Mouse (Mus musculus): Measurements from ENCODE around the gene Srrm2. TPM values are rescaled to one million over a fixed set of nuclear protein-coding genes. Genes with fewer than 3 reads are reported as not detected.

Srrm2 gene
- polyA plus RNA-seq, 1 experiment: 58.2 TPM

DNA sequence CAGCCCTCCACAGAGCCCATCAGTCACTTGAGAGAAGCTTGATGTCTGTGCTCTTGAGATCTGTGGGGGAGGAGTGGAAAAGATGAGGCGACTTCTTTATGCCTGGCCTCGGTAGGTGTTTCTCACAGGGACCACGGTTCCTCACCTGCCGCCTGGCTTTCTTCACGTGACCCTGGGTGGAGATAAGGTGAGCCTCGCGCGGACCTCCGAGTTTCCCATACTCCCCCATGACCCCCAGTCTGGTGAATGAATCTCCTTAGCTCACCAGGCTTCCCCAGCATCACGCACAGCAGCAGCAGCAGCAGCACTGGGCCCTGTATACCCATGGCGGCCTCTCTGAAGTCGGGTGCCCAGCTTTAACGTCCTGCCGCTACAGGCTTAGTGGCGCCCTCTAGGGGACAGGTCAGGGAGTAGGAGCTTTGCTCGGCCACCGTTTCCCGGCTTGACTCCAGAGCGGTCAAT, 53.5 kb downstream of the Srrm2 start, which contains the start of the genes Prss32 and Prss41:
TSS of gene Prss32 (plus strand) at position 44 of the 462 bp plus-strand sequence.
TSS of gene Prss41 (minus strand) at position 361 of the 462 bp plus-strand sequence.
- no peaks in the 10 kb centered on the region for H3K79me2 ChIP-seq (ENCODE audit: control insufficient read depth, insufficient read depth)
- no peaks in the 10 kb centered on the region for H3K27me3 ChIP-seq (ENCODE audit: control insufficient read depth, insufficient read depth, insufficient read length)
- no peak for TF ChIP-seq MYOG (IDR thresholded peaks at IDR 0.05; ENCODE audit: control insufficient read depth in 1 of 3, insufficient read depth in 1 of 3, insufficient read length in 2 of 3, low read depth in 2 of 3)
- no peak for TF ChIP-seq MYOD1 (IDR thresholded peaks at IDR 0.05; ENCODE audit: control insufficient read depth in 1 of 3, insufficient read length in 2 of 3, low read depth in 2 of 3)
- no peak for TF ChIP-seq REST (IDR thresholded peaks at IDR 0.05; ENCODE audit: insufficient read depth, insufficient read length)
- TF ChIP-seq TCF12 (IDR thresholded peaks at IDR 0.05; ENCODE audit: insufficient read depth, poor library complexity, severe bottlenecking): no peak
- TF ChIP-seq CEBPB (IDR thresholded peaks at IDR 0.05; ENCODE audit: insufficient read depth, poor library complexity, severe bottlenecking): no peak
- no peak for TF ChIP-seq TCF3 (IDR thresholded peaks at IDR 0.05; ENCODE audit: insufficient read length, low read depth)
- TF ChIP-seq POLR2A (IDR thresholded peaks at IDR 0.05; ENCODE audit: insufficient read length, low read depth): no peak
- no peak for TF ChIP-seq POLR2AphosphoS2 (IDR thresholded peaks at IDR 0.05; ENCODE audit: insufficient read length, low read depth)
- TF ChIP-seq USF1 (IDR thresholded peaks at IDR 0.05; ENCODE audit: low read depth): no peak
- no peaks in the 10 kb centered on the region for H3K36me3 ChIP-seq (ENCODE audit: control insufficient read depth, insufficient read depth)
- H3K4me2 ChIP-seq (ENCODE audit: low read depth): no peak within 1 kb of the TSS
- H3ac ChIP-seq (ENCODE audit: control insufficient read depth, insufficient read length): no peak within 1 kb of the TSS
- H3K4me3 ChIP-seq: no peak within 1 kb of the TSS

DNA sequence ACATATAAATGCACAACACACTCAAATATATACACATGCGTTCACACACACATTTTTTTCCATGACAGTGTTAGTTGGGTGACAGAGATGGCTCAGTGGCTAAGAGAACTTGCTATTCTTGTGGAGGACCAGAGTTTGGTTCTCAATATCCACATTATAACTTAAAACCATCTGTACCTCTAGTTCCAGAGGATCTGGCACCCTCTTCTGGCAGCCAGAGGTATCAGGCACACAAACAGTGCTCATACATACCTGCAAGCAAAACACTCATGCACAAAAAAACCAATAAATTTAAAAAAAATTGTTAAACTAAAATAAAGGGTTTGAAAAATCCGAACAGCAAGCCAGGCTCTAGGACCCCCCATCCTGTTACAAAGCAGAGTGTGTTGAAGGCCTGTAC, 59.7 kb downstream of the Srrm2 start:
- Histone ChIP-seq H3K27me3 (ENCODE audit: control insufficient read depth, insufficient read depth, insufficient read length) (no peaks in the 10 kb centered on the region), H3K36me3 (ENCODE audit: control insufficient read depth, insufficient read depth) (no peaks in the 10 kb centered on the region), H3K79me2 (ENCODE audit: control insufficient read depth, insufficient read depth) (no peaks in the 10 kb centered on the region), H3K4me3 (no peak overlapping the region), H3ac (ENCODE audit: control insufficient read depth, insufficient read length) (no peak overlapping the region), H3K4me2 (ENCODE audit: low read depth) (no peak overlapping the region)
- no peak for TF ChIP-seq POLR2AphosphoS2 (IDR thresholded peaks at IDR 0.05; ENCODE audit: insufficient read length, low read depth)
- no peak for TF ChIP-seq USF1 (IDR thresholded peaks at IDR 0.05; ENCODE audit: low read depth)
- TF ChIP-seq MAX (IDR thresholded peaks at IDR 0.05; ENCODE audit: low read depth): no peak
- no peak for TF ChIP-seq TCF3 (IDR thresholded peaks at IDR 0.05; ENCODE audit: insufficient read length, low read depth)

DNA sequence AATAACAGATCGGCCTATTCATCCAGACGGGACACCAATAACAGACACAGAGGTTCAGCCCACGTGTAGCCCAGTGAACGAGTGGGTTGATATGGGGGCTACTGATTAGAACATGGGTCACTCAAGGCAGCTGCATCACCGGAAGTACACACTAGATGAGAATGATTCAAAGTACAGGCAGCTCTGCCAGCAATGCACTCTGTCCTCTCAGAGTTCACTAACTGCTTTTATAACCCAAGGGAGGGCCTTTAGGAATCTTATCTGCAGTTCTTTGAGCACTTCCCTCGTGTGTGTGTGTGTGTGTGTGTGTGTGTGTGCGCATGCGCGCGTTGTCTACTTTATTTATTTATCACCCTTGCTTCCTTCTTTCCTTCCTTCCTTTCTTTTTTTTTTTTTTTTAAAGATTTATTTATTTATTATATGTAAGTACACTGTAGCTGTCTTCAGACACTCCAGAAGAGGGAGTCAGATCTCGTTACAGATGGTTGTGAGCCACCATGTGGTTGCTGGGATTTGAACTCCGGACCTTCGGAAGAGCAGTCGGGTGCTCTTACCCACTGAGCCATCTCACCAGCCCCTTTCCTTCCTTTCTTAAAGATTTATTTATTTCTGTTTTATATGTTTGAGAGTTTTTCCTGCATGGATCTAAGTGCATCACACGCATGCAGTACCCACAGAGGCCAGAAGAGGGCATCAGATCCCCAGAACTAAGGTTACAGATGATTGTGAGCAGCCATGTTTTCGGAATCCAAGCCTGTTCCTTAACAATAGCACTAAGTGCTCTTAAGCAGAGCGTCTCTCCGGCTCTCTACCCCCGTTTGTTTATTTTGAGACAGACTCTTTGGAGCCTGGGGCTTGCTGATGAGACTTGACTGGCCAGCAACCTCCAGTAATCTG, 60.8 kb downstream of the Srrm2 start:
- Histone ChIP-seq H3K36me3 (ENCODE audit: control insufficient read depth, insufficient read depth) (no peaks in the 10 kb centered on the region), H3ac (ENCODE audit: control insufficient read depth, insufficient read length) (no peak overlapping the region), H3K79me2 (ENCODE audit: control insufficient read depth, insufficient read depth) (no peaks in the 10 kb centered on the region), H3K4me3 (no peak overlapping the region), H3K4me2 (ENCODE audit: low read depth) (no peak overlapping the region), H3K27me3 (ENCODE audit: control insufficient read depth, insufficient read depth, insufficient read length) (no peaks in the 10 kb centered on the region)
- TF ChIP-seq USF1 (IDR thresholded peaks at IDR 0.05; ENCODE audit: low read depth) (no peak), MYOG (IDR thresholded peaks at IDR 0.05; ENCODE audit: control insufficient read depth in 1 of 3, insufficient read depth in 1 of 3, insufficient read length in 2 of 3, low read depth in 2 of 3) (no peak), MAX (IDR thresholded peaks at IDR 0.05; ENCODE audit: low read depth) (no peak), MYOD1 (IDR thresholded peaks at IDR 0.05; ENCODE audit: control insufficient read depth in 1 of 3, insufficient read length in 2 of 3, low read depth in 2 of 3) (no peak), SRF (IDR thresholded peaks at IDR 0.05; ENCODE audit: control insufficient read depth, insufficient read length, low read depth) (no peak)

DNA sequence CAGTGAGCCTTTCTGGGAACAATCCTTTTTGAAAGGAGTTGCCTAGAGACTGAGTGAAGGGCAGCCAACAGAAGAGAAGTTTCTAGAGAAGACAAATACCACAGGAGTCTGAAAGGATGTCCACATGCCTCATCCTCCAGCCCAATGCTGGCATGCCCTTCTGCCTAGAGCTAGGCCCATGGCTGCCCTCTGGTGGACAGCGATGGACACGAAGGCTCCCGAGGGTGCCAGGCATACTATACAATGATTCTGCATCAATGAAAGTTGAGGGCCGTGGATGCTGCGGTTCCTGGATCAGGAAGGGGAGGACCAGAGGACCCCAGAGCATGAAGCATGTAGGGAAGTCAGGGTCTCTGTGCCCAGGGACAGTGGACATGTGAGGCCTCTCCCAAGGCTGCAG, 63.0 kb downstream of the Srrm2 start:
- Histone ChIP-seq H3K79me2 (ENCODE audit: control insufficient read depth, insufficient read depth) (no peaks in the 10 kb centered on the region), H3K27me3 (ENCODE audit: control insufficient read depth, insufficient read depth, insufficient read length) (no peaks in the 10 kb centered on the region), H3K4me2 (ENCODE audit: low read depth) (no peak overlapping the region), H3ac (ENCODE audit: control insufficient read depth, insufficient read length) (no peak overlapping the region), H3K4me3 (no peak overlapping the region), H3K36me3 (ENCODE audit: control insufficient read depth, insufficient read depth) (no peaks in the 10 kb centered on the region)
- no peak for TF ChIP-seq MYOG (IDR thresholded peaks at IDR 0.05; ENCODE audit: control insufficient read depth in 1 of 3, insufficient read depth in 1 of 3, insufficient read length in 2 of 3, low read depth in 2 of 3)
- no peak for TF ChIP-seq MYOD1 (IDR thresholded peaks at IDR 0.05; ENCODE audit: control insufficient read depth in 1 of 3, insufficient read length in 2 of 3, low read depth in 2 of 3)
- TF ChIP-seq SRF (IDR thresholded peaks at IDR 0.05; ENCODE audit: control insufficient read depth, insufficient read length, low read depth): no peak
- no peak for TF ChIP-seq TCF12 (IDR thresholded peaks at IDR 0.05; ENCODE audit: insufficient read depth, poor library complexity, severe bottlenecking)

DNA sequence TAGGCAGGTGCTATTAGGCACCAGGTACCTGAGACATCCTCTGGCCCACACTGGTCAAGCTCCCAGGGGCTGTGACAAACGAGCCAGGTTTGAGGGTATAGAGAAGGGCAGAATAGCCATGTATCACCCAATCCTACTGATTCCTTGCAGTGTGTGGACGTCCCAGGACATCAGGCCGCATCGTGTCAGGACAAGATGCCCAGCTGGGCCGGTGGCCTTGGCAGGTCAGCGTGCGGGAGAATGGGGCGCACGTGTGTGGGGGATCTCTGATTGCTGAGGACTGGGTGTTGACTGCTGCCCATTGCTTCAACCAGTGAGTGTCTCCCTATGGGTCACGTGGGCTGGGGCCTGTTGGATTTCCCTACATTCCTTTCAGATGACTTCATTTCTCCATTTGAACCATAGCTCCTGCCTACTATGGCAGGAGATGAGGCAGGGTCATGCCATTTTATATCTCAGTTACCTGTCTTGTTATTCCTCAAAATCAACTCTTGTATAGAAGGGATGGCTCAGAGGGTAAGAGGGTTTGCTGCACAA, 64.0 kb downstream of the Srrm2 start:
- no peaks in the 10 kb centered on the region for H3K27me3 ChIP-seq (ENCODE audit: control insufficient read depth, insufficient read depth, insufficient read length)
- H3ac ChIP-seq (ENCODE audit: control insufficient read depth, insufficient read length): no peak overlapping the region
- no peak overlapping the region for H3K4me3 ChIP-seq
- no peaks in the 10 kb centered on the region for H3K36me3 ChIP-seq (ENCODE audit: control insufficient read depth, insufficient read depth)
- TF ChIP-seq TCF3 (IDR thresholded peaks at IDR 0.05; ENCODE audit: insufficient read length, low read depth) (no peak), USF1 (IDR thresholded peaks at IDR 0.05; ENCODE audit: low read depth) (peak; percentile 92)
- H3K79me2 ChIP-seq (ENCODE audit: control insufficient read depth, insufficient read depth): no peaks in the 10 kb centered on the region
- H3K4me2 ChIP-seq (ENCODE audit: low read depth): no peak overlapping the region

Data from myocyte (in vitro differentiated cells).